Mouse (Mus musculus): ENCODE measurements around the gene 5430427O19Rik. TPM values are rescaled to one million over a fixed set of nuclear protein-coding genes. Genes with fewer than 3 reads are reported as not detected.

5430427O19Rik gene
- polyA plus RNA-seq, 1 experiment, result not detected

GRCm38 (mm10) chrX:85857169-85857568 is 13.0 kb upstream of the 5430427O19Rik start:
- Histone ChIP-seq H3K79me3 (ENCODE audit: low read depth) (no peaks in the 10 kb centered on the region), H3K27me3 (ENCODE audit: control insufficient read depth, insufficient read depth, insufficient read length) (no peaks in the 10 kb centered on the region), H3K79me2 (ENCODE audit: control insufficient read depth, insufficient read depth) (no peaks in the 10 kb centered on the region), H3K36me3 (ENCODE audit: control insufficient read depth, insufficient read depth) (no peaks in the 10 kb centered on the region), H3ac (ENCODE audit: control insufficient read depth, insufficient read length, low read depth) (no peak overlapping the region), H3K4me3 (ENCODE audit: insufficient read depth, poor library complexity, severe bottlenecking) (no peak overlapping the region)
- no peak for TF ChIP-seq CEBPB (IDR thresholded peaks at IDR 0.05; ENCODE audit: low read depth)
- TF ChIP-seq USF1 (IDR thresholded peaks at IDR 0.05; ENCODE audit: low read depth), result no peak
- TF ChIP-seq MYOD1 (IDR thresholded peaks at IDR 0.05; ENCODE audit: control insufficient read depth, insufficient read length, low read depth), result no peak

GRCm38 (mm10) chrX:85868079-85868478 is 2.1 kb upstream of the 5430427O19Rik start:
- no peaks in the 10 kb centered on the region for H3K79me3 ChIP-seq (ENCODE audit: low read depth)
- TF ChIP-seq USF1 (IDR thresholded peaks at IDR 0.05; ENCODE audit: low read depth), result no peak
- TF ChIP-seq CEBPB (IDR thresholded peaks at IDR 0.05; ENCODE audit: low read depth), result no peak
- no peak for TF ChIP-seq MYOD1 (IDR thresholded peaks at IDR 0.05; ENCODE audit: control insufficient read depth, insufficient read length, low read depth)
- no peak for TF ChIP-seq FOSL1 (IDR thresholded peaks at IDR 0.05; ENCODE audit: insufficient read depth, low read length, poor library complexity, severe bottlenecking)
- no peak for TF ChIP-seq CTCF (IDR thresholded peaks at IDR 0.05; ENCODE audit: control insufficient read depth, insufficient read depth, insufficient read length)
- no peak for TF ChIP-seq MYOG (IDR thresholded peaks at IDR 0.05; ENCODE audit: control insufficient read depth, extremely low read depth, insufficient read length)
- no peak for TF ChIP-seq MAX (IDR thresholded peaks at IDR 0.05)
- H3K36me3 ChIP-seq (ENCODE audit: control insufficient read depth, insufficient read depth), result no peaks in the 10 kb centered on the region
- no peaks in the 10 kb centered on the region for H3K79me2 ChIP-seq (ENCODE audit: control insufficient read depth, insufficient read depth)
- no peak overlapping the region for H3ac ChIP-seq (ENCODE audit: control insufficient read depth, insufficient read length, low read depth)
- no peak overlapping the region for H3K4me3 ChIP-seq (ENCODE audit: insufficient read depth, poor library complexity, severe bottlenecking)
- no peaks in the 10 kb centered on the region for H3K27me3 ChIP-seq (ENCODE audit: control insufficient read depth, insufficient read depth, insufficient read length)

- no peak overlapping the region for H3K4me3 ChIP-seq (ENCODE audit: insufficient read depth, poor library complexity, severe bottlenecking)
- H3K27me3 ChIP-seq (ENCODE audit: control insufficient read depth, insufficient read depth, insufficient read length), result no peaks in the 10 kb centered on the region
- no peaks in the 10 kb centered on the region for H3K36me3 ChIP-seq (ENCODE audit: control insufficient read depth, insufficient read depth)
- no peak for TF ChIP-seq USF1 (IDR thresholded peaks at IDR 0.05; ENCODE audit: low read depth)
- TF ChIP-seq MAX (IDR thresholded peaks at IDR 0.05), result no peak
- no peak for TF ChIP-seq MYOG (IDR thresholded peaks at IDR 0.05; ENCODE audit: control insufficient read depth, extremely low read depth, insufficient read length)
- no peak for TF ChIP-seq CEBPB (IDR thresholded peaks at IDR 0.05; ENCODE audit: low read depth)
- no peak for TF ChIP-seq MYOD1 (IDR thresholded peaks at IDR 0.05; ENCODE audit: control insufficient read depth, insufficient read length, low read depth)
- no peak for TF ChIP-seq FOSL1 (IDR thresholded peaks at IDR 0.05; ENCODE audit: insufficient read depth, low read length, poor library complexity, severe bottlenecking)
- TF ChIP-seq CTCF (IDR thresholded peaks at IDR 0.05; ENCODE audit: control insufficient read depth, insufficient read depth, insufficient read length), result no peak
- no peaks in the 10 kb centered on the region for H3K79me2 ChIP-seq (ENCODE audit: control insufficient read depth, insufficient read depth)
- H3ac ChIP-seq (ENCODE audit: control insufficient read depth, insufficient read length, low read depth), result no peak overlapping the region
- H3K79me3 ChIP-seq (ENCODE audit: low read depth), result no peaks in the 10 kb centered on the region
Measured at GRCm38 (mm10) chrX:85871371-85872056, 1.4 kb downstream of the 5430427O19Rik start.

- TF ChIP-seq FOSL1 (IDR thresholded peaks at IDR 0.05; ENCODE audit: insufficient read depth, low read length, poor library complexity, severe bottlenecking) (no peak), MAX (IDR thresholded peaks at IDR 0.05) (no peak), MYOG (IDR thresholded peaks at IDR 0.05; ENCODE audit: control insufficient read depth, extremely low read depth, insufficient read length) (no peak), CEBPB (IDR thresholded peaks at IDR 0.05; ENCODE audit: low read depth) (no peak), MYOD1 (IDR thresholded peaks at IDR 0.05; ENCODE audit: control insufficient read depth, insufficient read length, low read depth) (no peak), CTCF (IDR thresholded peaks at IDR 0.05; ENCODE audit: control insufficient read depth, insufficient read depth, insufficient read length) (no peak), USF1 (IDR thresholded peaks at IDR 0.05; ENCODE audit: low read depth) (no peak)
- no peaks in the 10 kb centered on the region for H3K79me2 ChIP-seq (ENCODE audit: control insufficient read depth, insufficient read depth)
- no peaks in the 10 kb centered on the region for H3K36me3 ChIP-seq (ENCODE audit: control insufficient read depth, insufficient read depth)
- no peak overlapping the region for H3K4me3 ChIP-seq (ENCODE audit: insufficient read depth, poor library complexity, severe bottlenecking)
- no peaks in the 10 kb centered on the region for H3K27me3 ChIP-seq (ENCODE audit: control insufficient read depth, insufficient read depth, insufficient read length)
- no peak overlapping the region for H3ac ChIP-seq (ENCODE audit: control insufficient read depth, insufficient read length, low read depth)
- no peaks in the 10 kb centered on the region for H3K79me3 ChIP-seq (ENCODE audit: low read depth)
Measured at GRCm38 (mm10) chrX:85874367-85874766, 4.2 kb downstream of the 5430427O19Rik start.

GRCm38 (mm10) chrX:85875951-85876350 is 5.8 kb downstream of the 5430427O19Rik start:
- TF ChIP-seq MAX (IDR thresholded peaks at IDR 0.05) (no peak), USF1 (IDR thresholded peaks at IDR 0.05; ENCODE audit: low read depth) (no peak), MYOG (IDR thresholded peaks at IDR 0.05; ENCODE audit: control insufficient read depth, extremely low read depth, insufficient read length) (no peak), MYOD1 (IDR thresholded peaks at IDR 0.05; ENCODE audit: control insufficient read depth, insufficient read length, low read depth) (no peak), CEBPB (IDR thresholded peaks at IDR 0.05; ENCODE audit: low read depth) (no peak), FOSL1 (IDR thresholded peaks at IDR 0.05; ENCODE audit: insufficient read depth, low read length, poor library complexity, severe bottlenecking) (no peak), CTCF (IDR thresholded peaks at IDR 0.05; ENCODE audit: control insufficient read depth, insufficient read depth, insufficient read length) (no peak)
- H3ac ChIP-seq (ENCODE audit: control insufficient read depth, insufficient read length, low read depth), result no peak overlapping the region
- no peaks in the 10 kb centered on the region for H3K27me3 ChIP-seq (ENCODE audit: control insufficient read depth, insufficient read depth, insufficient read length)
- H3K4me3 ChIP-seq (ENCODE audit: insufficient read depth, poor library complexity, severe bottlenecking), result no peak overlapping the region
- no peaks in the 10 kb centered on the region for H3K79me3 ChIP-seq (ENCODE audit: low read depth)
- H3K36me3 ChIP-seq (ENCODE audit: control insufficient read depth, insufficient read depth), result no peaks in the 10 kb centered on the region
- no peaks in the 10 kb centered on the region for H3K79me2 ChIP-seq (ENCODE audit: control insufficient read depth, insufficient read depth)

- no peaks in the 10 kb centered on the region for H3K36me3 ChIP-seq (ENCODE audit: control insufficient read depth, insufficient read depth)
- no peaks in the 10 kb centered on the region for H3K79me3 ChIP-seq (ENCODE audit: low read depth)
- no peaks in the 10 kb centered on the region for H3K27me3 ChIP-seq (ENCODE audit: control insufficient read depth, insufficient read depth, insufficient read length)
- no peak overlapping the region for H3K4me3 ChIP-seq (ENCODE audit: insufficient read depth, poor library complexity, severe bottlenecking)
- H3ac ChIP-seq (ENCODE audit: control insufficient read depth, insufficient read length, low read depth), result no peak overlapping the region
- H3K79me2 ChIP-seq (ENCODE audit: control insufficient read depth, insufficient read depth), result no peaks in the 10 kb centered on the region
- TF ChIP-seq CTCF (IDR thresholded peaks at IDR 0.05; ENCODE audit: control insufficient read depth, insufficient read depth, insufficient read length) (no peak), MAX (IDR thresholded peaks at IDR 0.05) (no peak), FOSL1 (IDR thresholded peaks at IDR 0.05; ENCODE audit: insufficient read depth, low read length, poor library complexity, severe bottlenecking) (no peak), MYOD1 (IDR thresholded peaks at IDR 0.05; ENCODE audit: control insufficient read depth, insufficient read length, low read depth) (no peak), CEBPB (IDR thresholded peaks at IDR 0.05; ENCODE audit: low read depth) (no peak), USF1 (IDR thresholded peaks at IDR 0.05; ENCODE audit: low read depth) (no peak), MYOG (IDR thresholded peaks at IDR 0.05; ENCODE audit: control insufficient read depth, extremely low read depth, insufficient read length) (no peak)
Measured at GRCm38 (mm10) chrX:85877747-85878146, 7.6 kb downstream of the 5430427O19Rik start.

Measured in C2C12 (cell line).